Mouse (Mus musculus): Measurements from ENCODE around the gene Aatk.

GRCm38 (mm10) chr11:119960671-119961070 lies 86.3 kb downstream of the Aatk start:
- no peak for TF ChIP-seq CTCF (IDR thresholded peaks at IDR 0.05; ENCODE audit: low read depth, low read length)
- TF ChIP-seq POLR2A (IDR thresholded peaks at IDR 0.05; ENCODE audit: insufficient read depth, low read length) = no peak
